ENCODE assay signal across 25 mouse cellular contexts in the genomic region with DNA sequence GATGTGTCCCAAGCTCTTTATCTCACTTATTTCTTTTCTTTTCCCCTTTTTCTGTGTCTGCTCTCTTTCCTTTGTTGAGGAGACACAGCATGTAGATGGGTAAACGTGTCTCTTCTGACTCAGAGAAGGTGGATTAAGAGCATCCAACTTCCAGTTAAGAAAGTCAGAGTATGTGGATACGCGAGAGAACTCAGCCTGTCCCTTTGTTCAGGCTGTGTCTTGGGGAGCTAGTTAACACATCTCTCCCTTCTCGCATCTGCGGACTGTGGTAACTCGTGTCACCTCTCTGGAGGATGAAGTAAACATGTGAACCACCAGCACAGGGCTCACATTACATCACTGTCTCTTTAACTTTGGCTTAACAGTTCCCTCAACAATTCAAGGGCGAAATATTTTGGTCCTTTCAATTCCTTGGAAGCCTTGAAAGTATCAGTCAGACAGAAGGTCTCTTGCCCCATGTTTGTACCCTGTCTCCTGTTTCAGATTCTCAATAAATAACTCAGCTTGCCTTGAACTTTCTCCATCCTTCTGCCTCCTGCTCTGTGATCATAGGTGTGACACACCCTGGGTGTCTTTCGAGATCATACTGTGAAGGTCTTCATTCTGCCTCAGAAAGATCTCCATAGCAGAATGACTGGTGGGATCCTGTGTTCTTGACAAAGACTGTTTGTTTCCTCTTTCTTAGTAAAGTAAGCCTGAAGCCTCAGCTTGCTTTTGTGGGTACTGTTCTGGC.
"Had no signal": no experiment of that assay in that cellular context is flagged by ENCODE, and none has a peak within 500 bp of the region (broad histone marks: within the 10 kb centered on the region; RNA-seq: fewer than 3 reads in every experiment).

No protein-coding gene starts in this region.

- H3K27me3 ChIP-seq: limb, embryonic 13.5 days; liver, embryonic 12.5 days; liver, embryonic 15.5 days; lung, embryonic 15.5 days; megakaryocyte, embryonic 14.5 days; midbrain, embryonic 15.5 days; neural tube, embryonic 12.5 days; neural tube, embryonic 15.5 days had no signal

- ATAC-seq: liver, embryonic 12.5 days; midbrain, embryonic 15.5 days had no signal

- H3K4me1 ChIP-seq: liver, embryonic 12.5 days; liver, embryonic 15.5 days; lung, embryonic 15.5 days; megakaryocyte, embryonic 14.5 days; neural tube, embryonic 12.5 days had no signal

- H3K36me3 ChIP-seq: limb, embryonic 10.5 days; limb, embryonic 13.5 days; liver, embryonic 12.5 days; liver, embryonic 15.5 days; lung, embryonic 15.5 days; midbrain, embryonic 10.5 days; midbrain, embryonic 15.5 days; neural tube, embryonic 12.5 days; neural tube, embryonic 15.5 days had no signal

- DNase-seq: kidney, adult 11 months; kidney, postnatal 14 days; layer of hippocampus, adult 9-11 months; liver; lung, adult 18-20 months; lung, postnatal 10 days; lung, postnatal 36 days; right cerebral cortex, adult 18-20 months; right cerebral cortex, postnatal 14 days; right cerebral cortex, postnatal 4 days; thymus, adult 2 months; thymus, postnatal 14 days; thymus, postnatal 4 days had no signal

- H3K27ac ChIP-seq: layer of hippocampus, adult 2 months; limb, embryonic 10.5 days; limb, embryonic 13.5 days; liver, embryonic 12.5 days; liver, embryonic 15.5 days; lung, embryonic 15.5 days; midbrain, embryonic 10.5 days; midbrain, embryonic 15.5 days; neural tube, embryonic 12.5 days; neural tube, embryonic 15.5 days; stomach, postnatal 0 days had no signal

- H3K9me3 ChIP-seq: limb, embryonic 10.5 days; limb, embryonic 13.5 days; liver, embryonic 12.5 days; liver, embryonic 15.5 days; lung, embryonic 15.5 days; megakaryocyte, embryonic 14.5 days; midbrain, embryonic 10.5 days; midbrain, embryonic 15.5 days; neural tube, embryonic 12.5 days; neural tube, embryonic 15.5 days had no signal

- H3K4me3 ChIP-seq: layer of hippocampus, adult 2 months; limb, embryonic 10.5 days; limb, embryonic 13.5 days; liver, embryonic 12.5 days; liver, embryonic 15.5 days; lung, embryonic 15.5 days; megakaryocyte, embryonic 14.5 days; midbrain, embryonic 10.5 days; midbrain, embryonic 15.5 days; neural tube, embryonic 12.5 days; neural tube, embryonic 15.5 days had no signal

- H3K9ac ChIP-seq: limb, embryonic 13.5 days; liver, embryonic 12.5 days; liver, embryonic 15.5 days; lung, embryonic 15.5 days; midbrain, embryonic 15.5 days; neural tube, embryonic 12.5 days; neural tube, embryonic 15.5 days had no signal

- H3K4me2 ChIP-seq: limb, embryonic 13.5 days; liver, embryonic 12.5 days; liver, embryonic 15.5 days; lung, embryonic 15.5 days; midbrain, embryonic 15.5 days; neural tube, embryonic 12.5 days; neural tube, embryonic 15.5 days had no signal
